Mouse (Mus musculus) lung, postnatal 0 days (tissue): ENCODE data around the gene Idh3a.

Experiments
- CTCF ChIP-seq: IDR thresholded peaks from 2 replicates; pipeline ENCODE4 v1.5.1; 2016; ENCODE audit warnings: antibody characterized with exemption, mild to moderate bottlenecking
- EP300 ChIP-seq: IDR thresholded peaks from 2 replicates; pipeline ENCODE4 v1.6.1; 2016; ENCODE audit warnings: antibody characterized with exemption, mild to moderate bottlenecking, control low read depth

- TF ChIP-seq EP300 (no peak), CTCF (no peak)
These were observed 47.5 kb upstream of the Idh3a start, which contains the start of gene Sh2d7 for GRCm38 (mm10) chr9:54538684-54539083.
